Mouse (Mus musculus): ENCODE results near the gene Olfr1047. TPM values are rescaled to one million over a fixed set of nuclear protein-coding genes. Genes with fewer than 3 reads are reported as not detected.

Gene Olfr1047
- polyA plus RNA-seq (2012; rRNA removed) = not detected in 2 replicates

GRCm38 (mm10) chr2:86231301-86231700 is at the start of gene Olfr1047:
Olfr1047 (minus strand) TSS chr2:86231401.

GRCm38 (mm10) chr2:86278988-86279387 is 47.8 kb upstream of the Olfr1047 start, which contains the start of gene Olfr1051:
Olfr1051 (minus strand) TSS chr2:86279088.

GRCm38 (mm10) chr2:86258228-86258627 is 27.0 kb upstream of the Olfr1047 start, which contains the start of gene Olfr1049:
Olfr1049 (minus strand) TSS chr2:86258328.

GRCm38 (mm10) chr2:86240189-86240588 is 9.0 kb upstream of the Olfr1047 start, which contains the start of gene Olfr1048:
Olfr1048 (minus strand) TSS chr2:86240289.

GRCm38 (mm10) chr2:86219214-86219613 is 12.0 kb downstream of the Olfr1047 start, which contains the start of gene Olfr1046:
Olfr1046 (minus strand) TSS chr2:86219314.

GRCm38 (mm10) chr2:86202909-86203308 is 28.3 kb downstream of the Olfr1047 start, which contains the start of gene Olfr1045:
Olfr1045 (minus strand) TSS chr2:86203009.

GRCm38 (mm10) chr2:86185583-86185982 is 45.6 kb downstream of the Olfr1047 start, which contains the start of gene Olfr52:
Olfr52 (minus strand) TSS chr2:86185683.

GRCm38 (mm10) chr2:86177720-86178119 is 53.5 kb downstream of the Olfr1047 start, which contains the start of gene Olfr1044:
Olfr1044 (minus strand) TSS chr2:86177820.

Other genes starting within 250 kb of the Olfr1047 start
- not detected in 2 replicates for gene Olfr1031, start 241.1 kb downstream of the Olfr1047 start, polyA plus RNA-seq (2012; rRNA removed)
- gene Olfr1032, start 225.9 kb downstream of the Olfr1047 start, polyA plus RNA-seq (2012; rRNA removed) = not detected in 2 replicates
- 0.12 TPM in 1 of 2 replicates, not detected in the other for gene Olfr1033, start 210.8 kb downstream of the Olfr1047 start, polyA plus RNA-seq (2012; rRNA removed)
- gene Olfr1034, start 185.5 kb downstream of the Olfr1047 start, polyA plus RNA-seq (2012; rRNA removed) = 0.02 TPM in 1 of 2 replicates, not detected in the other
- gene Olfr1036, start 157.4 kb downstream of the Olfr1047 start, polyA plus RNA-seq (2012; rRNA removed) = not detected in 2 replicates
- not detected in 2 replicates for gene Olfr1037, start 144.0 kb downstream of the Olfr1047 start, polyA plus RNA-seq (2012; rRNA removed)
- not detected in 2 replicates for gene Olfr1039, start 95.5 kb downstream of the Olfr1047 start, polyA plus RNA-seq (2012; rRNA removed)
- not detected in 2 replicates for gene Olfr1040, start 84.7 kb downstream of the Olfr1047 start, polyA plus RNA-seq (2012; rRNA removed)
- gene Olfr1042, start 69.6 kb downstream of the Olfr1047 start, polyA plus RNA-seq (2012; rRNA removed) = not detected in 2 replicates
- gene Olfr1043, start 63.9 kb downstream of the Olfr1047 start, polyA plus RNA-seq (2012; rRNA removed) = not detected in 2 replicates
- not detected in 2 replicates for gene Olfr1044, start 53.6 kb downstream of the Olfr1047 start, polyA plus RNA-seq (2012; rRNA removed)
- gene Olfr52, start 45.7 kb downstream of the Olfr1047 start, polyA plus RNA-seq (2012; rRNA removed) = not detected in 2 replicates
- gene Olfr1045, start 28.4 kb downstream of the Olfr1047 start, polyA plus RNA-seq (2012; rRNA removed) = not detected in 2 replicates
- gene Olfr1046, start 12.1 kb downstream of the Olfr1047 start, polyA plus RNA-seq (2012; rRNA removed) = not detected in 2 replicates
- gene Olfr1048, start 8.9 kb upstream of the Olfr1047 start, polyA plus RNA-seq (2012; rRNA removed) = not detected in 2 replicates
- not detected in 2 replicates for gene Olfr1049, start 26.9 kb upstream of the Olfr1047 start, polyA plus RNA-seq (2012; rRNA removed)
- gene Olfr1051, start 47.7 kb upstream of the Olfr1047 start, polyA plus RNA-seq (2012; rRNA removed) = not detected in 2 replicates
- gene Olfr1052, start 61.1 kb upstream of the Olfr1047 start, polyA plus RNA-seq (2012; rRNA removed) = not detected in 2 replicates
- gene Olfr1053, start 83.9 kb upstream of the Olfr1047 start, polyA plus RNA-seq (2012; rRNA removed) = not detected in 2 replicates
- not detected in 2 replicates for gene Olfr1054, start 104.0 kb upstream of the Olfr1047 start, polyA plus RNA-seq (2012; rRNA removed)
- not detected in 2 replicates for gene Olfr1055, start 118.9 kb upstream of the Olfr1047 start, polyA plus RNA-seq (2012; rRNA removed)
- gene Olfr1056, start 131.1 kb upstream of the Olfr1047 start, polyA plus RNA-seq (2012; rRNA removed) = not detected in 2 replicates
- gene Olfr1057, start 147.0 kb upstream of the Olfr1047 start, polyA plus RNA-seq (2012; rRNA removed) = not detected in 2 replicates
- not detected in 2 replicates for gene Olfr1058, start 157.2 kb upstream of the Olfr1047 start, polyA plus RNA-seq (2012; rRNA removed)
- gene Olfr1061, start 182.6 kb upstream of the Olfr1047 start, polyA plus RNA-seq (2012; rRNA removed) = not detected in 2 replicates
- not detected in 2 replicates for gene Olfr1062, start 195.3 kb upstream of the Olfr1047 start, polyA plus RNA-seq (2012; rRNA removed)
- not detected in 2 replicates for gene Olfr1065, start 219.2 kb upstream of the Olfr1047 start, polyA plus RNA-seq (2012; rRNA removed)
- gene Olfr1066, start 224.9 kb upstream of the Olfr1047 start, polyA plus RNA-seq (2012; rRNA removed) = not detected in 2 replicates

All from stomach, adult 2 months (tissue).